Mouse (Mus musculus) megakaryocyte progenitor cell, adult 5-6 weeks (primary cell): Measurements from ENCODE around the gene 2510002D24Rik. TPM values are rescaled to one million over a fixed set of nuclear protein-coding genes. Genes with fewer than 3 reads are reported as not detected.
"Not testable (repeated sequence)": the region's sequence is repeated elsewhere in the genome, so short reads cannot be mapped to it uniquely, and the experiment has no call there.

Experiments used
- ATAC-seq: replicated peaks from 2 replicates; pipeline ENCODE4 v1.8.0; 2016; ENCODE audit warnings: mild to moderate bottlenecking, moderate TSS enrichment, inconsistent platforms; ENCODE audit not compliant: poor library complexity
- total RNA-seq, 2 experiments: library from RNA; stranded (forward) in 1 of 2; stranded (reverse) in 1 of 2; fragments of 157-497, 149-512 nt in 1 of 2; fragments of 200-1000 nt in 1 of 2; gene quantifications; 2 replicates each; pipeline versions ENCODE4 v1.2.3 to v1.2.4; 2015 to 2017

Gene 2510002D24Rik
- total RNA-seq, 2 experiments from 2014 or later: 23.2 to 27.0 TPM

- ATAC-seq: not testable (repeated sequence)
Observed at GRCm38 (mm10) chr16:18849521-18850190, 13.3 kb downstream of the 2510002D24Rik start.

GRCm38 (mm10) chr16:18858551-18858950, 22.2 kb downstream of the 2510002D24Rik start:
- peak; percentile 97 for ATAC-seq

- ATAC-seq: no peak
Observed at GRCm38 (mm10) chr16:18860186-18860585, 23.8 kb downstream of the 2510002D24Rik start.

GRCm38 (mm10) chr16:18870495-18870894, 34.1 kb downstream of the 2510002D24Rik start:
- ATAC-seq: not testable (repeated sequence)

GRCm38 (mm10) chr16:18876091-18876441, 39.7 kb downstream of the 2510002D24Rik start:
- ATAC-seq: no peak

GRCm38 (mm10) chr16:18876442-18877308, 40.3 kb downstream of the 2510002D24Rik start, which contains the start of the genes Mrpl40 and Hira:
Gene Mrpl40 (minus strand): TSS chr16:18876862.
Gene Hira (plus strand): TSS chr16:18877037.
- peak; percentile 78 for ATAC-seq

- peak; percentile 64 for ATAC-seq
Observed at GRCm38 (mm10) chr16:18877386-18878090, 41.2 kb downstream of the 2510002D24Rik start.

GRCm38 (mm10) chr16:18878091-18878720, 41.8 kb downstream of the 2510002D24Rik start:
- peak; percentile 21 for ATAC-seq

- ATAC-seq: no peak
Observed at GRCm38 (mm10) chr16:18884044-18884443, 47.7 kb downstream of the 2510002D24Rik start.

Other genes with a start within 250 kb of the 2510002D24Rik start
- not detected in 2 replicates for gene Tbx1, start 245.9 kb upstream of the 2510002D24Rik start, total RNA-seq (2015)
- gene Tbx1, start 245.9 kb upstream of the 2510002D24Rik start, total RNA-seq (2017): not detected in 2 replicates
- 0.76 TPM in 1 of 2 replicates, not detected in the other for gene Gp1bb, start 214.2 kb upstream of the 2510002D24Rik start, total RNA-seq (2015)
- 0.25 TPM in 1 of 2 replicates, not detected in the other for gene Gp1bb, start 214.2 kb upstream of the 2510002D24Rik start, total RNA-seq (2017)
- gene Gm49601, start 210.2 kb upstream of the 2510002D24Rik start, total RNA-seq (2015): 0.79 and 1.4 TPM in 2 replicates
- gene Gm49601, start 210.2 kb upstream of the 2510002D24Rik start, total RNA-seq (2017): 1.4 and 3.5 TPM in 2 replicates
- 7.0 and 9.1 TPM in 2 replicates for gene Sept5, start 206.6 kb upstream of the 2510002D24Rik start, total RNA-seq (2015)
- gene Sept5, start 206.6 kb upstream of the 2510002D24Rik start, total RNA-seq (2017): 2.6 and 8.7 TPM in 2 replicates
- not detected in 2 replicates for gene Cldn5, start 59.7 kb upstream of the 2510002D24Rik start, total RNA-seq (2015)
- gene Cldn5, start 59.7 kb upstream of the 2510002D24Rik start, total RNA-seq (2017): not detected in 2 replicates
- gene Ufd1, start 24.8 kb upstream of the 2510002D24Rik start, total RNA-seq (2015): 54.3 and 60.0 TPM in 2 replicates
- 72.6 and 83.2 TPM in 2 replicates for gene Ufd1, start 24.8 kb upstream of the 2510002D24Rik start, total RNA-seq (2017)
- gene Cdc45, start 24.6 kb upstream of the 2510002D24Rik start, total RNA-seq (2015): 85.4 and 93.9 TPM in 2 replicates
- 110 and 121 TPM in 2 replicates for gene Cdc45, start 24.6 kb upstream of the 2510002D24Rik start, total RNA-seq (2017)
- not detected in 2 replicates for gene Gm28539, start within 50 bp of the 2510002D24Rik start, total RNA-seq (2015)
- gene Gm28539, start within 50 bp of the 2510002D24Rik start, total RNA-seq (2017): not detected in 2 replicates
- gene Mrpl40, start 40.3 kb downstream of the 2510002D24Rik start, total RNA-seq (2015): 93.4 and 121 TPM in 2 replicates
- gene Mrpl40, start 40.3 kb downstream of the 2510002D24Rik start, total RNA-seq (2017): 105 and 112 TPM in 2 replicates
- gene Hira, start 40.5 kb downstream of the 2510002D24Rik start, total RNA-seq (2015): 44.2 and 47.4 TPM in 2 replicates
- gene Hira, start 40.5 kb downstream of the 2510002D24Rik start, total RNA-seq (2017): 55.6 and 70.6 TPM in 2 replicates